Mouse (Mus musculus): ENCODE data around the gene Ccdc88c. TPM values are rescaled to one million over a fixed set of nuclear protein-coding genes. Genes with fewer than 3 reads are reported as not detected.

Gene Ccdc88c
- polyA plus RNA-seq (2015; fragmentation: Nextera tagmentation; extraction: Ambion mirVana): 14.6 and 15.8 TPM in 2 replicates

GRCm38 (mm10) chr12:101028954-101029731 lies at the start of gene Ccdc88c:
Gene Ccdc88c, minus strand, starts transcription at chr12:101029056.
- Histone ChIP-seq H3K9ac (peak within 1 kb of the TSS; percentile 78), H3K36me3 (replicated peaks) (no peaks in the 10 kb centered on the region), H3K27ac (peak within 1 kb of the TSS; percentile 94), H3K4me3 (peak within 1 kb of the TSS; percentile 84), H3K9me3 (no peaks in the 10 kb centered on the region), H3K27me3 (replicated peaks) (no peaks in the 10 kb centered on the region), H3K4me2 (peak within 1 kb of the TSS; percentile 92), H3K4me1 (peaks cover 41% of the 10 kb centered on the region)
- peak; percentile 93 for ATAC-seq (replicated peaks)
- WGBS: under 1% methylated on average over 39 of the region's 56 CpGs

- Histone ChIP-seq H3K36me3 (replicated peaks) (no peaks in the 10 kb centered on the region), H3K4me1 (peaks cover 26% of the 10 kb centered on the region), H3K9ac (no peak overlapping the region), H3K4me3 (no peak overlapping the region), H3K9me3 (no peaks in the 10 kb centered on the region), H3K4me2 (no peak overlapping the region), H3K27ac (no peak overlapping the region), H3K27me3 (replicated peaks) (no peaks in the 10 kb centered on the region)
- no peak for ATAC-seq (replicated peaks)
These were observed 49.1 kb upstream of the Ccdc88c start for GRCm38 (mm10) chr12:101077955-101078354.

GRCm38 (mm10) chr12:101075433-101075832 lies 46.6 kb upstream of the Ccdc88c start:
- WGBS: 90% methylated on average over 3 of the region's 3 CpGs
- Histone ChIP-seq H3K27ac (no peak overlapping the region), H3K36me3 (replicated peaks) (no peaks in the 10 kb centered on the region), H3K4me3 (no peak overlapping the region), H3K4me2 (no peak overlapping the region), H3K4me1 (peaks cover 10% of the 10 kb centered on the region), H3K27me3 (replicated peaks) (no peaks in the 10 kb centered on the region), H3K9me3 (no peaks in the 10 kb centered on the region), H3K9ac (no peak overlapping the region)
- no peak for ATAC-seq (replicated peaks)

- Histone ChIP-seq H3K27me3 (replicated peaks) (no peaks in the 10 kb centered on the region), H3K9ac (no peak overlapping the region), H3K36me3 (replicated peaks) (no peaks in the 10 kb centered on the region), H3K27ac (no peak overlapping the region), H3K9me3 (no peaks in the 10 kb centered on the region), H3K4me3 (no peak overlapping the region), H3K4me1 (peaks cover 8% of the 10 kb centered on the region; the same call in 1 of the 2 replicates), H3K4me2 (no peak overlapping the region)
- ATAC-seq (replicated peaks): no peak
- WGBS: 94% methylated on average over 4 of the region's 4 CpGs
These were observed 46.1 kb upstream of the Ccdc88c start for GRCm38 (mm10) chr12:101074821-101075429.

- no peak for ATAC-seq (replicated peaks)
- Histone ChIP-seq H3K4me2 (no peak overlapping the region), H3K4me3 (no peak overlapping the region), H3K27me3 (replicated peaks) (no peaks in the 10 kb centered on the region), H3K9me3 (no peaks in the 10 kb centered on the region), H3K9ac (no peak overlapping the region), H3K36me3 (replicated peaks) (no peaks in the 10 kb centered on the region), H3K27ac (no peak overlapping the region), H3K4me1 (no peaks in the 10 kb centered on the region)
- 95% methylated on average over 1 of the region's 1 CpGs for whole genome bisulfite sequencing
These were observed 41.0 kb upstream of the Ccdc88c start for GRCm38 (mm10) chr12:101069813-101070212.

GRCm38 (mm10) chr12:101066329-101066728 lies 37.5 kb upstream of the Ccdc88c start:
- Histone ChIP-seq H3K4me2 (no peak overlapping the region), H3K9me3 (no peaks in the 10 kb centered on the region), H3K36me3 (replicated peaks) (peaks cover 21% of the 10 kb centered on the region), H3K27me3 (replicated peaks) (no peaks in the 10 kb centered on the region), H3K4me3 (no peak overlapping the region), H3K4me1 (no peaks in the 10 kb centered on the region), H3K27ac (no peak overlapping the region), H3K9ac (no peak overlapping the region)
- 79% methylated on average over 1 of the region's 1 CpGs for WGBS
- no peak for ATAC-seq (replicated peaks)

- H3K9ac ChIP-seq: no peak overlapping the region
- H3K27ac ChIP-seq: no peak overlapping the region
- H3K4me3 ChIP-seq: no peak overlapping the region
- no peaks in the 10 kb centered on the region for H3K9me3 ChIP-seq
- H3K27me3 ChIP-seq (replicated peaks): no peaks in the 10 kb centered on the region
- H3K4me1 ChIP-seq: no peaks in the 10 kb centered on the region
- no peak overlapping the region for H3K4me2 ChIP-seq
- H3K36me3 ChIP-seq (replicated peaks): peaks cover 32% of the 10 kb centered on the region
- ATAC-seq (replicated peaks): no peak
These were observed 11.1 kb upstream of the Ccdc88c start for GRCm38 (mm10) chr12:101039956-101040355.

GRCm38 (mm10) chr12:101028247-101028953 lies 456 bp downstream of the Ccdc88c start:
- no peaks in the 10 kb centered on the region for H3K9me3 ChIP-seq
- under 1% methylated on average over 58 of the region's 67 CpGs for WGBS
- no peak; the same call in 1 of the 2 replicates for ATAC-seq (replicated peaks)

GRCm38 (mm10) chr12:101027451-101028246 lies 1.2 kb downstream of the Ccdc88c start:
- no peak for ATAC-seq (replicated peaks)
- no peaks in the 10 kb centered on the region for H3K27me3 ChIP-seq (replicated peaks)
- H3K4me3 ChIP-seq: peak overlapping the region; percentile 84
- no peaks in the 10 kb centered on the region for H3K9me3 ChIP-seq
- H3K4me1 ChIP-seq: peaks cover 54% of the 10 kb centered on the region
- H3K36me3 ChIP-seq (replicated peaks): no peaks in the 10 kb centered on the region
- peak overlapping the region; percentile 78 for H3K9ac ChIP-seq
- WGBS: under 1% methylated on average over 19 of the region's 19 CpGs
- H3K4me2 ChIP-seq: peak overlapping the region; percentile 92
- H3K27ac ChIP-seq: no peak overlapping the region

More at GRCm38 (mm10) chr12:101028247-101028953, 456 bp downstream of the Ccdc88c start:
- H3K27me3 ChIP-seq (replicated peaks): no peaks in the 10 kb centered on the region
- H3K27ac ChIP-seq: peak overlapping the region; percentile 94
- peak overlapping the region; percentile 84 for H3K4me3 ChIP-seq
- no peaks in the 10 kb centered on the region for H3K36me3 ChIP-seq (replicated peaks)
- peaks cover 49% of the 10 kb centered on the region for H3K4me1 ChIP-seq
- H3K9ac ChIP-seq: peak overlapping the region; percentile 78
- peak overlapping the region; percentile 92 for H3K4me2 ChIP-seq

GRCm38 (mm10) chr12:101026946-101027345 lies 1.9 kb downstream of the Ccdc88c start:
- H3K36me3 ChIP-seq (replicated peaks): no peaks in the 10 kb centered on the region
- no peaks in the 10 kb centered on the region for H3K9me3 ChIP-seq
- WGBS: 3% methylated on average over 12 of the region's 14 CpGs
- H3K27me3 ChIP-seq (replicated peaks): no peaks in the 10 kb centered on the region
- peak overlapping the region; percentile 78 for H3K9ac ChIP-seq
- H3K4me2 ChIP-seq: peak overlapping the region; percentile 92
- H3K4me3 ChIP-seq: peak overlapping the region; percentile 84
- no peak for ATAC-seq (replicated peaks)
- peaks cover 54% of the 10 kb centered on the region for H3K4me1 ChIP-seq
- H3K27ac ChIP-seq: no peak overlapping the region

- Histone ChIP-seq H3K27ac (no peak overlapping the region), H3K9ac (peak overlapping the region; percentile 78), H3K36me3 (replicated peaks) (no peaks in the 10 kb centered on the region), H3K27me3 (replicated peaks) (no peaks in the 10 kb centered on the region), H3K4me3 (peak overlapping the region; percentile 84), H3K4me1 (peaks cover 54% of the 10 kb centered on the region), H3K9me3 (no peaks in the 10 kb centered on the region), H3K4me2 (peak overlapping the region; percentile 92)
- WGBS: 34% methylated on average over 7 of the region's 7 CpGs
- ATAC-seq (replicated peaks): no peak
These were observed 2.3 kb downstream of the Ccdc88c start for GRCm38 (mm10) chr12:101026518-101026917.

GRCm38 (mm10) chr12:101026025-101026424 lies 2.8 kb downstream of the Ccdc88c start:
- Histone ChIP-seq H3K9ac (no peak overlapping the region), H3K4me1 (peaks cover 54% of the 10 kb centered on the region)
- 83% methylated on average over 4 of the region's 4 CpGs for WGBS

More at GRCm38 (mm10) chr12:101026025-101026424, 2.8 kb downstream of the Ccdc88c start:
- Histone ChIP-seq H3K27ac (no peak overlapping the region), H3K27me3 (replicated peaks) (no peaks in the 10 kb centered on the region), H3K9me3 (no peaks in the 10 kb centered on the region), H3K4me3 (peak overlapping the region; percentile 84), H3K4me2 (peak overlapping the region; percentile 92), H3K36me3 (replicated peaks) (no peaks in the 10 kb centered on the region)
- no peak for ATAC-seq (replicated peaks)
